Mouse (Mus musculus): Measurements from ENCODE around the gene Tspan32.

- TF ChIP-seq CTCF (IDR thresholded peaks at IDR 0.05; ENCODE audit: extremely low read depth, insufficient read length, insufficient replicate concordance, low read depth, low read length) (no peak), POLR2A (IDR thresholded peaks at IDR 0.05; ENCODE audit: low read depth, low read length) (no peak)
Observed at GRCm38 (mm10) chr7:143011226-143011625, 6.4 kb downstream of the Tspan32 start.
